Mouse (Mus musculus): ENCODE data around the gene Cdhr1. TPM values are rescaled to one million over a fixed set of nuclear protein-coding genes. Genes with fewer than 3 reads are reported as not detected.

The Cdhr1 gene
- total and polyA plus RNA-seq, 2 experiments = 0.02 TPM; not detected in 1

GRCm38 (mm10) chr14:37110456-37110855, 12.3 kb upstream of the Cdhr1 start:
- TF ChIP-seq CTCF (IDR thresholded peaks at IDR 0.05; ENCODE audit: low read depth, low read length) = no peak
- no peak for TF ChIP-seq POLR2A (IDR thresholded peaks at IDR 0.05; ENCODE audit: extremely low read depth, insufficient read depth, low read length)
- Histone ChIP-seq H3K4me3 (ENCODE audit: insufficient read depth, low read depth, low read length) (no peak overlapping the region), H3K9ac (ENCODE audit: low read depth, low read length) (no peak overlapping the region), H3K79me2 (ENCODE audit: control insufficient read depth, insufficient read depth, low read length) (no peaks in the 10 kb centered on the region), H3K36me3 (ENCODE audit: control insufficient read depth, insufficient read depth, low read length) (no peaks in the 10 kb centered on the region), H3K4me1 (ENCODE audit: control insufficient read depth, insufficient read depth, low read length) (no peaks in the 10 kb centered on the region), H3K27me3 (ENCODE audit: control insufficient read depth, insufficient read depth, low read length) (no peaks in the 10 kb centered on the region), H3K27ac (replicated peaks; ENCODE audit: insufficient read depth, low read depth, low read length) (no peak overlapping the region)
- WGBS = 88% methylated on average over 2 of the region's 2 CpGs
- no peak for DNase-seq (ENCODE audit: extremely low read depth, low read depth, low spot score)

GRCm38 (mm10) chr14:37109975-37110374, 11.8 kb upstream of the Cdhr1 start:
- H3K27ac ChIP-seq (replicated peaks; ENCODE audit: insufficient read depth, low read depth, low read length) = no peak overlapping the region
- no peaks in the 10 kb centered on the region for H3K27me3 ChIP-seq (ENCODE audit: control insufficient read depth, insufficient read depth, low read length)
- no peak for TF ChIP-seq CTCF (IDR thresholded peaks at IDR 0.05; ENCODE audit: low read depth, low read length)
- no peak for TF ChIP-seq POLR2A (IDR thresholded peaks at IDR 0.05; ENCODE audit: extremely low read depth, insufficient read depth, low read length)
- no peak overlapping the region for H3K9ac ChIP-seq (ENCODE audit: low read depth, low read length)
- no peak overlapping the region for H3K4me3 ChIP-seq (ENCODE audit: insufficient read depth, low read depth, low read length)
- no peaks in the 10 kb centered on the region for H3K36me3 ChIP-seq (ENCODE audit: control insufficient read depth, insufficient read depth, low read length)
- no peak for DNase-seq (ENCODE audit: extremely low read depth, low read depth, low spot score)
- H3K4me1 ChIP-seq (ENCODE audit: control insufficient read depth, insufficient read depth, low read length) = no peaks in the 10 kb centered on the region
- no peaks in the 10 kb centered on the region for H3K79me2 ChIP-seq (ENCODE audit: control insufficient read depth, insufficient read depth, low read length)
- 68% methylated on average over 9 of the region's 9 CpGs for WGBS

GRCm38 (mm10) chr14:37109460-37109859, 11.3 kb upstream of the Cdhr1 start:
- no peak overlapping the region for H3K4me3 ChIP-seq (ENCODE audit: insufficient read depth, low read depth, low read length)
- H3K79me2 ChIP-seq (ENCODE audit: control insufficient read depth, insufficient read depth, low read length) = no peaks in the 10 kb centered on the region
- H3K27me3 ChIP-seq (ENCODE audit: control insufficient read depth, insufficient read depth, low read length) = no peaks in the 10 kb centered on the region
- no peak overlapping the region for H3K27ac ChIP-seq (replicated peaks; ENCODE audit: insufficient read depth, low read depth, low read length)
- no peaks in the 10 kb centered on the region for H3K36me3 ChIP-seq (ENCODE audit: control insufficient read depth, insufficient read depth, low read length)
- no peaks in the 10 kb centered on the region for H3K4me1 ChIP-seq (ENCODE audit: control insufficient read depth, insufficient read depth, low read length)
- no peak overlapping the region for H3K9ac ChIP-seq (ENCODE audit: low read depth, low read length)
- 63% methylated on average over 8 of the region's 8 CpGs for whole genome bisulfite sequencing
- DNase-seq (ENCODE audit: extremely low read depth, low read depth, low spot score) = no peak
- TF ChIP-seq CTCF (IDR thresholded peaks at IDR 0.05; ENCODE audit: low read depth, low read length) (no peak), POLR2A (IDR thresholded peaks at IDR 0.05; ENCODE audit: extremely low read depth, insufficient read depth, low read length) (no peak)

GRCm38 (mm10) chr14:37105846-37106245, 7.7 kb upstream of the Cdhr1 start:
- no peaks in the 10 kb centered on the region for H3K79me2 ChIP-seq (ENCODE audit: control insufficient read depth, insufficient read depth, low read length)
- WGBS = 52% methylated on average over 7 of the region's 7 CpGs
- no peaks in the 10 kb centered on the region for H3K36me3 ChIP-seq (ENCODE audit: control insufficient read depth, insufficient read depth, low read length)
- no peak overlapping the region for H3K4me3 ChIP-seq (ENCODE audit: insufficient read depth, low read depth, low read length)
- H3K27ac ChIP-seq (replicated peaks; ENCODE audit: insufficient read depth, low read depth, low read length) = no peak overlapping the region
- H3K9ac ChIP-seq (ENCODE audit: low read depth, low read length) = no peak overlapping the region
- TF ChIP-seq CTCF (IDR thresholded peaks at IDR 0.05; ENCODE audit: low read depth, low read length) (no peak), POLR2A (IDR thresholded peaks at IDR 0.05; ENCODE audit: extremely low read depth, insufficient read depth, low read length) (no peak)
- H3K27me3 ChIP-seq (ENCODE audit: control insufficient read depth, insufficient read depth, low read length) = no peaks in the 10 kb centered on the region
- no peak for DNase-seq (ENCODE audit: extremely low read depth, low read depth, low spot score)
- no peaks in the 10 kb centered on the region for H3K4me1 ChIP-seq (ENCODE audit: control insufficient read depth, insufficient read depth, low read length)

- H3K27ac ChIP-seq (replicated peaks; ENCODE audit: insufficient read depth, low read depth, low read length) = no peak overlapping the region
- H3K4me1 ChIP-seq (ENCODE audit: control insufficient read depth, insufficient read depth, low read length) = no peaks in the 10 kb centered on the region
- H3K36me3 ChIP-seq (ENCODE audit: control insufficient read depth, insufficient read depth, low read length) = no peaks in the 10 kb centered on the region
- no peak overlapping the region for H3K9ac ChIP-seq (ENCODE audit: low read depth, low read length)
- H3K27me3 ChIP-seq (ENCODE audit: control insufficient read depth, insufficient read depth, low read length) = no peaks in the 10 kb centered on the region
- WGBS = 24% methylated on average over 5 of the region's 5 CpGs
- TF ChIP-seq POLR2A (IDR thresholded peaks at IDR 0.05; ENCODE audit: extremely low read depth, insufficient read depth, low read length) = no peak
- no peak for TF ChIP-seq CTCF (IDR thresholded peaks at IDR 0.05; ENCODE audit: low read depth, low read length)
- H3K79me2 ChIP-seq (ENCODE audit: control insufficient read depth, insufficient read depth, low read length) = no peaks in the 10 kb centered on the region
- H3K4me3 ChIP-seq (ENCODE audit: insufficient read depth, low read depth, low read length) = no peak overlapping the region
- peak; percentile 66 for DNase-seq (ENCODE audit: extremely low read depth, low read depth, low spot score)
Observed at GRCm38 (mm10) chr14:37104747-37105146, 6.6 kb upstream of the Cdhr1 start.

GRCm38 (mm10) chr14:37102484-37102883, 4.3 kb upstream of the Cdhr1 start:
- TF ChIP-seq CTCF (IDR thresholded peaks at IDR 0.05; ENCODE audit: low read depth, low read length) = no peak
- TF ChIP-seq POLR2A (IDR thresholded peaks at IDR 0.05; ENCODE audit: extremely low read depth, insufficient read depth, low read length) = no peak
- no peaks in the 10 kb centered on the region for H3K36me3 ChIP-seq (ENCODE audit: control insufficient read depth, insufficient read depth, low read length)
- H3K9ac ChIP-seq (ENCODE audit: low read depth, low read length) = no peak overlapping the region
- 80% methylated on average over 3 of the region's 3 CpGs for WGBS
- H3K79me2 ChIP-seq (ENCODE audit: control insufficient read depth, insufficient read depth, low read length) = no peaks in the 10 kb centered on the region
- H3K4me3 ChIP-seq (ENCODE audit: insufficient read depth, low read depth, low read length) = no peak overlapping the region
- 0 out of 2 replicates have a peak, but pooled peaks cover 2% of the 10 kb centered on the region for H3K27me3 ChIP-seq (ENCODE audit: control insufficient read depth, insufficient read depth, low read length)
- no peaks in the 10 kb centered on the region for H3K4me1 ChIP-seq (ENCODE audit: control insufficient read depth, insufficient read depth, low read length)
- DNase-seq (ENCODE audit: extremely low read depth, low read depth, low spot score) = no peak
- H3K27ac ChIP-seq (replicated peaks; ENCODE audit: insufficient read depth, low read depth, low read length) = no peak overlapping the region

Measured in liver, adult 2 months (tissue).